Mouse (Mus musculus): Measurements from ENCODE around the gene Tmem43. TPM values are rescaled to one million over a fixed set of nuclear protein-coding genes. Genes with fewer than 3 reads are reported as not detected.

Tmem43 gene
- polyA plus RNA-seq, 1 experiment from 2014 or later, result 34.5 TPM

DNA sequence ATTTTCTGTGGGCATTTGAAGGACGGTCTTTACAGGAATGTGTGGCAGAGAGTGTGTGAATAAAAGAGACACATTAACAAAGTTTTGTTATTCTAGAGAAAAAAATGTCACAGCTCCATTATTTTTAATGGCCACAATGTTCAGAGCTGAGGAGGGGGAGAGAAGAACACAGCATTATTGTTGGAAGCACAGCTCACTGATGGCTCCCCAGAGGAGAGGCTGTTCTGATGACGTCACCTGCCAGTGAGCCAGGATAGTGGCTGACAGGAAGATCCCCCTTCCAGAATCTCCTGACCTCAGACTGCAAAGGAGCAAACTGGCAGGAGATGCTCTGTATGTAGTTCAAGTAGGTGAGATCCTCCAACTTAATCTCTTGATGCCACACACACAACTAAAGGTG, 60.3 kb downstream of the Tmem43 start:
- peak overlapping the region; percentile 15; the same call in 1 of the 2 replicates for H3K27ac ChIP-seq
- no peak overlapping the region for H3K4me2 ChIP-seq (ENCODE audit: low read length)
- no peak for TF ChIP-seq CTCF (IDR thresholded peaks at IDR 0.05; ENCODE audit: low read depth)
- H3K27me3 ChIP-seq (ENCODE audit: insufficient read depth, low read length), result no peaks in the 10 kb centered on the region
- H3K9ac ChIP-seq (ENCODE audit: low read depth, low read length), result no peak overlapping the region
- H3K9me3 ChIP-seq (replicated peaks; ENCODE audit: low read length), result no peaks in the 10 kb centered on the region
- H3K4me3 ChIP-seq (replicated peaks; ENCODE audit: low read depth, low read length), result no peak overlapping the region
- DNase-seq (ENCODE audit: low spot score) (peak; percentile 79), ATAC-seq (replicated peaks; ENCODE audit: low FRiP score, low read depth) (no peak)
- no peaks in the 10 kb centered on the region; the same call in 1 of the 2 replicates for H3K4me1 ChIP-seq (replicated peaks; ENCODE audit: insufficient read depth, low read length)
- no peaks in the 10 kb centered on the region for H3K36me3 ChIP-seq (ENCODE audit: insufficient read depth, low read length)
- WGBS, result 16% methylated on average over 2 of the region's 2 CpGs

DNA sequence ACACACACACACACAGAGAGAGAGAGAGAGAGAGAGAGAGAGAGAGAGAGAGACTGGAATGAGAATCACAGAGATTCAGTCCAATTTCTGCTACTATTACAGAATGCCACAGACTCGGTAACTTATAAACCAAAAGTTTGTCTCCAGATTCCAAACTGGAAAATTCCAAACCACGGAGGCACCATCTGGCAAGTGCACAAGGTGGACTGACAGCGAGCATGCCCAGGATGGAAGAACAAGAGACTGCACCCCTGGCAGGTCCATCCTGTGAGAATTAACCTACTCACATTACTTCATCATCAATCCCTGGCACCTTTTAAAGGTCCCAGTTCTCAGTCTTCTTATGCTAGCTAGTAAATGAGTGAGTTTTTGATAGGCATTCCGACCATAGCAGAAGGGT, 60.8 kb downstream of the Tmem43 start:
- no peaks in the 10 kb centered on the region; the same call in 1 of the 2 replicates for H3K4me1 ChIP-seq (replicated peaks; ENCODE audit: insufficient read depth, low read length)
- 68% methylated on average over 4 of the region's 4 CpGs for WGBS
- H3K27me3 ChIP-seq (ENCODE audit: insufficient read depth, low read length), result no peaks in the 10 kb centered on the region
- no peak overlapping the region for H3K27ac ChIP-seq
- no peak overlapping the region for H3K4me3 ChIP-seq (replicated peaks; ENCODE audit: low read depth, low read length)
- no peaks in the 10 kb centered on the region for H3K36me3 ChIP-seq (ENCODE audit: insufficient read depth, low read length)
- no peak overlapping the region for H3K9ac ChIP-seq (ENCODE audit: low read depth, low read length)
- no peak for TF ChIP-seq CTCF (IDR thresholded peaks at IDR 0.05; ENCODE audit: low read depth)
- no peak for ATAC-seq (replicated peaks; ENCODE audit: low FRiP score, low read depth)
- no peak for DNase-seq (ENCODE audit: low spot score)
- H3K9me3 ChIP-seq (replicated peaks; ENCODE audit: low read length), result no peaks in the 10 kb centered on the region
- no peak overlapping the region for H3K4me2 ChIP-seq (ENCODE audit: low read length)

DNA sequence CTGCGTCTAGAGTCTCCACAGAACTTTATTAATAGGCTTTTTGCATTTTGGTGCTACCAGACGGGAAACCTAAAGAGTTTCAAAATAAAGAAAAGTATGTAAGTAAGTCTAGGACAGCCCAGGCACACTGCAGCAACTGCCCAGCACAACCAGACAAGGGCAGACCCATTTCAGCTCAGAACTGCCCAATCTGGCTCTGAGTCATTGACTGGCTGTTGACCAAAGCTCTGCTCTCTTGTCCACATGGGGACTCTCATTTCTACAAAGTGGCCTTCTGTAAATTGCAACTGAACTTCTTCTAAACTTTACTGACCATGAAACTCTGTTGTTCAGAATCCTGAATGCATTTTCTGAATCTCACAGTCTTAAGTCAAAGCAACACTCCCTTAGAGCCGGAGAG, 61.7 kb downstream of the Tmem43 start:
- DNase-seq (ENCODE audit: low spot score), result no peak
- H3K27me3 ChIP-seq (ENCODE audit: insufficient read depth, low read length), result no peaks in the 10 kb centered on the region
- no peaks in the 10 kb centered on the region; the same call in 1 of the 2 replicates for H3K4me1 ChIP-seq (replicated peaks; ENCODE audit: insufficient read depth, low read length)
- 91% methylated on average over 3 of the region's 3 CpGs for WGBS
- ATAC-seq (replicated peaks; ENCODE audit: low FRiP score, low read depth), result no peak
- no peak overlapping the region for H3K4me3 ChIP-seq (replicated peaks; ENCODE audit: low read depth, low read length)
- H3K36me3 ChIP-seq (ENCODE audit: insufficient read depth, low read length), result no peaks in the 10 kb centered on the region
- H3K9me3 ChIP-seq (replicated peaks; ENCODE audit: low read length), result no peaks in the 10 kb centered on the region
- H3K9ac ChIP-seq (ENCODE audit: low read depth, low read length), result no peak overlapping the region
- no peak overlapping the region for H3K27ac ChIP-seq
- TF ChIP-seq CTCF (IDR thresholded peaks at IDR 0.05; ENCODE audit: low read depth), result no peak
- H3K4me2 ChIP-seq (ENCODE audit: low read length), result no peak overlapping the region

DNA sequence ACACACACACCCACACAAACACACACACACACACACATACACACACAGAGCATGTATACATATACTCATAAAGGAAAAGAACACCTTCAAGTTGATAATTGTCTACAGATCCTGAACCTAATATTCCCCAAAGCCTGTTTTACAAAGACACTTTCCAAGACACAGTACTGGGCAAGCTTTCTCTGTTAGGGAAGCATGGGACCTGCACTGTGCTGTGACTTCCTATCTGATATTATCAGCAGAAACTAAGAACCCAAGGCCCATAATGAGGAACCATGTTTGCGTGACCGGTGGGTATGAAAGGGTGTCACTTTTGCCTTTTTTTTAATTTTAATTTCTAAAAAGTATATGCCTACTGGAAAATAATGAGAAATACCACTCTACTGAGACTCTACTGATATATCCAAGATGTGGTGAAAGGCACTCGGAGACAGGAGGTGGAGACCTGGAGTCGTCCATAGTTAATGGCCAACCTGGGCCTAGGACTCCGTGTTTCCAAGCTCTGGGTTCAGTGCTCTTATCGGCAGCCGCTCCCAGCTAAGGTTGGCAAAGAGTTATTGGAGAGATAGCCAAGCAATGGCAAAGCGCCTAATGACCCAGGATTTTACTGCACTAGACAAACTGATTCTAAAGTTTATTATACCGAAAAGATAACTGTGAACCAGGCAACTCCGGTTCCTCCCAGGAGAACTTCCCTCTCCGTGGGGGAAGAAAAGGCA, 62.7 kb downstream of the Tmem43 start:
- no peaks in the 10 kb centered on the region; the same call in 1 of the 2 replicates for H3K4me1 ChIP-seq (replicated peaks; ENCODE audit: insufficient read depth, low read length)
- no peak overlapping the region for H3K4me3 ChIP-seq (replicated peaks; ENCODE audit: low read depth, low read length)
- H3K36me3 ChIP-seq (ENCODE audit: insufficient read depth, low read length), result no peaks in the 10 kb centered on the region
- DNase-seq (ENCODE audit: low spot score) (no peak), ATAC-seq (replicated peaks; ENCODE audit: low FRiP score, low read depth) (no peak)
- no peak overlapping the region for H3K4me2 ChIP-seq (ENCODE audit: low read length)
- H3K9me3 ChIP-seq (replicated peaks; ENCODE audit: low read length), result no peaks in the 10 kb centered on the region
- no peaks in the 10 kb centered on the region for H3K27me3 ChIP-seq (ENCODE audit: insufficient read depth, low read length)
- no peak overlapping the region for H3K9ac ChIP-seq (ENCODE audit: low read depth, low read length)
- H3K27ac ChIP-seq, result no peak overlapping the region
- WGBS, result 69% methylated on average over 11 of the region's 11 CpGs
- TF ChIP-seq CTCF (IDR thresholded peaks at IDR 0.05; ENCODE audit: low read depth), result no peak

Other genes with a start within 250 kb of the Tmem43 start
- 0.04 and 0.13 TPM in 2 replicates for gene Wnt7a, start 62.3 kb upstream of the Tmem43 start, polyA plus RNA-seq (2015; fragmentation: Nextera tagmentation; extraction: Ambion mirVana)
- gene Chchd4, start 157 bp upstream of the Tmem43 start, polyA plus RNA-seq (2015; fragmentation: Nextera tagmentation; extraction: Ambion mirVana), result 28.0 and 29.2 TPM in 2 replicates
- gene Xpc, start 42.2 kb downstream of the Tmem43 start, polyA plus RNA-seq (2015; fragmentation: Nextera tagmentation; extraction: Ambion mirVana), result 29.2 and 29.4 TPM in 2 replicates
- gene Lsm3, start 42.2 kb downstream of the Tmem43 start, polyA plus RNA-seq (2015; fragmentation: Nextera tagmentation; extraction: Ambion mirVana), result 215 and 222 TPM in 2 replicates
- 106 and 121 TPM in 2 replicates for gene Slc6a6, start 210.3 kb downstream of the Tmem43 start, polyA plus RNA-seq (2015; fragmentation: Nextera tagmentation; extraction: Ambion mirVana)